Mouse (Mus musculus): ENCODE measurements around the gene Bcan.

Bcan gene

GRCm38 (mm10) chr3:88000181-88000580 is at the start of gene Bcan:
TSS of gene Bcan (minus strand) at chr3:88000230.
- no peak for DNase-seq

GRCm38 (mm10) chr3:88049532-88049931 is 49.5 kb upstream of the Bcan start:
- DNase-seq, result no peak

- DNase-seq, result peak; percentile 92
Observed at GRCm38 (mm10) chr3:88042661-88043421, 42.8 kb upstream of the Bcan start, which contains the start of gene Gpatch4. TSS of gene Gpatch4 (plus strand) at chr3:88043108.

GRCm38 (mm10) chr3:88035561-88036293 is 35.7 kb upstream of the Bcan start:
- no peak for DNase-seq

GRCm38 (mm10) chr3:88033506-88033905 is 33.5 kb upstream of the Bcan start:
- DNase-seq, result no peak

- peak; percentile 73 for DNase-seq
Observed at GRCm38 (mm10) chr3:88030608-88031395, 30.8 kb upstream of the Bcan start.

- peak; percentile 30 for DNase-seq
Observed at GRCm38 (mm10) chr3:88027434-88028186, 27.6 kb upstream of the Bcan start, which contains the start of gene Hapln2. TSS of gene Hapln2 (minus strand) at chr3:88027583.

- no peak for DNase-seq
Observed at GRCm38 (mm10) chr3:88026823-88027222, 26.8 kb upstream of the Bcan start.

- DNase-seq, result no peak
Observed at GRCm38 (mm10) chr3:88023192-88024074, 23.4 kb upstream of the Bcan start.

- DNase-seq, result peak; percentile 96
Observed at GRCm38 (mm10) chr3:88022322-88023191, 22.5 kb upstream of the Bcan start.

GRCm38 (mm10) chr3:88010634-88011265 is 10.7 kb upstream of the Bcan start:
- DNase-seq, result peak; percentile 47

- DNase-seq, result no peak
Observed at GRCm38 (mm10) chr3:88005822-88006786, 6.1 kb upstream of the Bcan start.

GRCm38 (mm10) chr3:88002291-88002976 is 2.4 kb upstream of the Bcan start:
- DNase-seq, result no peak

- no peak for DNase-seq
Observed at GRCm38 (mm10) chr3:88000816-88001595, 976 bp upstream of the Bcan start.

GRCm38 (mm10) chr3:87999243-87999895 is 661 bp downstream of the Bcan start:
- no peak for DNase-seq

GRCm38 (mm10) chr3:87998747-87999146 is 1.3 kb downstream of the Bcan start:
- no peak for DNase-seq

All from kidney, postnatal 10 days (tissue).